Mouse (Mus musculus) kidney, adult 2 months (tissue): Measurements from ENCODE around the gene Tarbp1. TPM values are rescaled to one million over a fixed set of nuclear protein-coding genes. Genes with fewer than 3 reads are reported as not detected.

Experiments
- DNase-seq: peaks from one replicate; pipeline ENCODE4 v3.0.0; 2021
- H3K27ac ChIP-seq: fragments of 200-500 bp; 2 replicates; pipeline ENCODE4 v1.5.1; 2012; ENCODE audit warnings: low read depth, low read length, control low read depth, inconsistent platforms; ENCODE audit not compliant: insufficient read depth
- H3K27me3 ChIP-seq: fragments of 200-500 bp; replicated peaks from 2 replicates; pipeline ENCODE4 v1.6.1; 2012; ENCODE audit warnings: mild to moderate bottlenecking, moderate library complexity, low read length, inconsistent platforms; ENCODE audit not compliant: control insufficient read depth, insufficient read depth
- H3K36me3 ChIP-seq: fragments of 200-500 bp; 2 replicates; pipeline ENCODE4 v1.6.1; 2012; ENCODE audit warnings: mild to moderate bottlenecking, moderate library complexity, low read length, inconsistent platforms; ENCODE audit not compliant: control insufficient read depth, insufficient read depth
- H3K4me1 ChIP-seq: fragments of 200-500 bp; 2 replicates; pipeline ENCODE4 v1.6.1; 2011; ENCODE audit warnings: low read length; ENCODE audit not compliant: control insufficient read depth, insufficient read depth
- H3K4me3 ChIP-seq: fragments of 200-500 bp; 2 replicates; pipeline ENCODE4 v1.5.1; 2011; ENCODE audit warnings: mild to moderate bottlenecking, low read depth, low read length, control low read depth; ENCODE audit not compliant: insufficient read depth
- CTCF ChIP-seq: fragments of 200-500 bp; conservative IDR thresholded peaks from 2 replicates; pipeline ENCODE4 v1.5.1; 2011; ENCODE audit warnings: low read depth, mild to moderate bottlenecking, control low read depth, low read length, moderate library complexity, mixed read lengths; ENCODE audit not compliant: insufficient read depth, insufficient read length
- POLR2A ChIP-seq: fragments of 200-500 bp; IDR thresholded peaks from one replicate; pipeline ENCODE4 v1.6.1; 2011; ENCODE audit warnings: low read depth, low read length, control low read depth
- WGBS: fragments of 180-500 bp; shearing (Covaris S2); methylation state at CpG from one replicate; pipeline ENCODE4 v1.1.7; 2018; 5-methylcytosine and 5-hydroxymethylcytosine counted together
- polyA plus RNA-seq: library from polyadenylated mRNA; depleted of rRNA; stranded (reverse); fragments of >200 nt; gene quantifications from 2 replicates; pipeline ENCODE4 v1.2.3, GENCODE M21; 2012; rRNA removed

Tarbp1 gene
- polyA plus RNA-seq, 1 experiment = 2.7 TPM

GRCm38 (mm10) chr8:126381299-126381698 lies 93.6 kb downstream of the Tarbp1 start:
- no peak for TF ChIP-seq POLR2A
- TF ChIP-seq CTCF = no peak
- H3K27me3 ChIP-seq = no peaks in the 10 kb centered on the region
- WGBS = 54% methylated on average over 7 of the region's 7 CpGs
- H3K4me3 ChIP-seq = no peak overlapping the region
- no peaks in the 10 kb centered on the region for H3K4me1 ChIP-seq
- peak; percentile 8 for DNase-seq
- H3K27ac ChIP-seq = no peak overlapping the region
- no peaks in the 10 kb centered on the region for H3K36me3 ChIP-seq

GRCm38 (mm10) chr8:126380141-126380540 lies 94.7 kb downstream of the Tarbp1 start:
- H3K4me3 ChIP-seq = no peak overlapping the region
- H3K27ac ChIP-seq = no peak overlapping the region
- DNase-seq = peak; percentile 28
- H3K4me1 ChIP-seq = no peaks in the 10 kb centered on the region
- no peak for TF ChIP-seq CTCF
- no peak for TF ChIP-seq POLR2A
- H3K36me3 ChIP-seq = no peaks in the 10 kb centered on the region
- H3K27me3 ChIP-seq = no peaks in the 10 kb centered on the region
- 39% methylated on average over 2 of the region's 2 CpGs for WGBS

- Histone ChIP-seq H3K4me3 (no peak overlapping the region), H3K27me3 (no peaks in the 10 kb centered on the region), H3K27ac (no peak overlapping the region), H3K36me3 (no peaks in the 10 kb centered on the region), H3K4me1 (no peaks in the 10 kb centered on the region)
- 78% methylated on average over 6 of the region's 6 CpGs for WGBS
- DNase-seq = no peak
- TF ChIP-seq CTCF = no peak
- no peak for TF ChIP-seq POLR2A
Measured at GRCm38 (mm10) chr8:126379580-126379979, 95.3 kb downstream of the Tarbp1 start.

Other genes starting within 250 kb of the Tarbp1 start
- 8.5 and 9.1 TPM in 2 replicates for gene Slc35f3, start 176.5 kb downstream of the Tarbp1 start, polyA plus RNA-seq
- 87.6 and 128 TPM in 2 replicates for gene Coa6, start 52.5 kb downstream of the Tarbp1 start, polyA plus RNA-seq
- gene Irf2bp2, start 118.9 kb upstream of the Tarbp1 start, polyA plus RNA-seq = 40.6 and 46.6 TPM in 2 replicates